Mouse (Mus musculus): ENCODE results near the gene Olfr191. TPM values are rescaled to one million over a fixed set of nuclear protein-coding genes. Genes with fewer than 3 reads are reported as not detected.
"Not testable (repeated sequence)": the region's sequence is repeated elsewhere in the genome, so short reads cannot be mapped to it uniquely, and the experiment has no call there.

Gene Olfr191
- polyA plus RNA-seq (2015; fragmentation: Nextera tagmentation; extraction: Ambion mirVana): not detected in 2 replicates

DNA sequence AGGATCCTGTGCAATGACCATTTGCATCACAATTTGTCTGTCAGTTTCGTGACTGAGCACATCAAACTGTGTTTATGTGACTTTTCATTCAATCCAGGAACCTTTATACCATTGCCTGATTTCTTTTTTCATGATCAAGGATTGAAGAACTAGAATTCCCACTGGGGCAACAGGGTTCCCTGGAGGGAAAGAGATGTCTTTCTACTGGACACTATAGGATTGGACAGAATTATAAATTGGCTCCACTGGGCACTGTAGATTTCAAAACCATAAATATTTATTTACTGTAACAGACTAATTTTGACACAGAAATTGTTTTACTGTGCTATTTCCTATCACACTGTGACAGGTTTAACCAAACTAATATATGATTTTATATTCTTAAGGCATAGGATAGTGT, at the start of gene Olfr191:
Gene Olfr191 (minus strand): TSS at position 101 of the 400 bp plus-strand sequence.
- not testable (repeated sequence) for H3K4me2 ChIP-seq; H3K9ac ChIP-seq; H3K36me3 ChIP-seq; DNase-seq; ATAC-seq (ENCODE audit: low read depth); H3K4me3 ChIP-seq (replicated peaks); H3K9me3 ChIP-seq (replicated peaks); H3K27ac ChIP-seq; H3K27me3 ChIP-seq; H3K4me1 ChIP-seq (replicated peaks)
- WGBS (ENCODE audit: insufficient replicate concordance): 20% methylated on average over 1 of the region's 1 CpGs

DNA sequence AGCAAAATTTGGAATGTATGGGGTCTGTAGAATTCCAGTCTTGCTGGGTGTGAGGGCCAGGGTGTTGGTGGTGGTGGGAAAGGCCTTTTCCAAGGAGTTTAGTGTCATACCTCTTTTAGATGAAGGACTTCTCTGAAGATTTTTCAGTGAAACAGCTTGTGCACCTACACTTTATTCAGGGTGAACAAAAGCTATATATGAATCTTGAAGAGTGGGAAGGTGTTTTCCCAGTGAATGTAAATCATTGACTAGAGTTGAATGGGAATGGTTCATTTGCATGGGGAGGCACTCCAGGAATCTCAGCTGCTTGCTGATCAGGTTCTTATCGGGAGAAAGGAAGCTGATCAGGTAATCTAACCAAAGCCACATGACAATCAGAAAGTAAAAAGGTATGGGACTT, 41.1 kb upstream of the Olfr191 start:
- Histone ChIP-seq H3K4me1 (replicated peaks) (no peaks in the 10 kb centered on the region), H3K36me3 (no peaks in the 10 kb centered on the region), H3K27me3 (no peaks in the 10 kb centered on the region), H3K4me2 (no peak overlapping the region), H3K27ac (no peak overlapping the region), H3K9me3 (replicated peaks) (peaks cover 5% of the 10 kb centered on the region; the same call in 1 of the 2 replicates), H3K4me3 (replicated peaks) (no peak overlapping the region), H3K9ac (no peak overlapping the region)
- DNase-seq: no peak
- no peak for ATAC-seq (ENCODE audit: low read depth)
- 60% methylated on average over 1 of the region's 1 CpGs for WGBS (ENCODE audit: insufficient replicate concordance)

DNA sequence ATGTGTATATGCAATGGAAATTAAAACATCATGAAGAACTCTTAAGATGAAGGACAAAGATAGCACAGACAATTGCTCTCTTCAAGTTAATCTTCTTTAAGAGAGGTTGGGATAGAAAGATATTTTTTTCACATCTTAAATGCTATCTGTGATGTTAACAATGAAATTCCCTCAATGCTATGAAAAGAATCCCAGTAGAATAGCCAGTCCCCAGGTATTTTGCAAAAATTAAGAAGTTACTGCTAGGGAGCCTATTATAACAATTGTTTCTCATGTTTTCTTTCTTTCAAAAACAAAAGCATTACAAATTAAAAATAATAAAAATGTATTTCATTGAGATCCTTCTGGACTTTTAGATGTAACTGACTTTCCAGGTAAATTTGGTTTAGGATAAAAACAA, 31.3 kb upstream of the Olfr191 start, which contains the start of gene Olfr194:
Gene Olfr194 (minus strand): TSS at position 101 of the 400 bp plus-strand sequence.
- Histone ChIP-seq H3K4me3 (replicated peaks) (no peak within 1 kb of the TSS), H3K9ac (no peak within 1 kb of the TSS), H3K27me3 (no peaks in the 10 kb centered on the region), H3K4me1 (replicated peaks) (no peaks in the 10 kb centered on the region), H3K36me3 (no peaks in the 10 kb centered on the region), H3K4me2 (no peak within 1 kb of the TSS), H3K9me3 (replicated peaks) (no peaks in the 10 kb centered on the region), H3K27ac (no peak within 1 kb of the TSS)
- DNase-seq (no peak), ATAC-seq (ENCODE audit: low read depth) (no peak)

DNA sequence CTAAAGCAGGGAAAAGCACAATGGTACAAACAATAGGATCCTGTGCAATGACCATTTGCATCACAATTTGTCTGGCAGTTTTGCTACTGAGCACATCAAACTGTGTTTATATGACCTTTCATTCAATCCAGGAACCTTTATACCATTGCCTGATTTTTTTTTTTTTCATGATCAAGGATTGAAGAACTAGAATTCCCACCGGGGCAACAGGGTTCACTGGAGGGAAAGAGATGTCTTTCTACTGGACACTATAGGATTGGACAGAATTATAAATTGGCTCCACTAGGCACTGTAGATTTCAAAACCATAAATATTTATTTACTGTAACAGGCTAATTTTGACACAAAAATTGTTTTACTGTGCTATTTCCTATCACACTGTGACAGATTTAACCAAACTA, 22.2 kb upstream of the Olfr191 start, which contains the start of gene Olfr193:
Gene Olfr193 (minus strand): TSS at position 101 of the 400 bp plus-strand sequence.
- Histone ChIP-seq H3K9me3 (replicated peaks) (no peaks in the 10 kb centered on the region), H3K27me3 (no peaks in the 10 kb centered on the region), H3K36me3 (no peaks in the 10 kb centered on the region), H3K4me2 (no peak within 1 kb of the TSS), H3K4me3 (replicated peaks) (no peak within 1 kb of the TSS), H3K9ac (no peak within 1 kb of the TSS), H3K27ac (no peak within 1 kb of the TSS), H3K4me1 (replicated peaks) (no peaks in the 10 kb centered on the region)
- WGBS (ENCODE audit: insufficient replicate concordance): 50% methylated on average over 1 of the region's 1 CpGs
- DNase-seq: no peak
- no peak for ATAC-seq (ENCODE audit: low read depth)

DNA sequence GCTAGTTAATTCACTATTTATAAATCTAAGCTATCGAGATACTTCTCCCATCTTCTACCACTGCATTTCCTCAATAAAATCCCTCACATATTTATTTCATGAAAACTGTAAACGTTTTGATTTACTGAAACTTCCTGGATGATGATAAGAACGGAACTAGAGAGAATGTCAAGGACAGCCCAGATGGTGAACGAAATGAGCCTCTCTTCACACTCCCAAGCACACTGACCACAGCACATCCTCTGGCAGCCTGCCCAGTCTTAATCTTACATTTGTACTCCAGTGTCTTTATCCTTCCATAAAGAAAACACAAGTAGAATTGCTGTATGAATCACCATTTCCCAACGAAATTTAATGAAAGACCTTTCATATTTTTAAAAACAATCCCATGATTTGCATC, 18.9 kb upstream of the Olfr191 start:
- H3K4me2 ChIP-seq; H3K4me3 ChIP-seq (replicated peaks); H3K36me3 ChIP-seq; H3K9me3 ChIP-seq (replicated peaks); H3K27ac ChIP-seq; DNase-seq; ATAC-seq (ENCODE audit: low read depth); H3K27me3 ChIP-seq; H3K9ac ChIP-seq; H3K4me1 ChIP-seq (replicated peaks): not testable (repeated sequence)
- 33% methylated on average over 5 of the region's 5 CpGs for WGBS (ENCODE audit: insufficient replicate concordance)

DNA sequence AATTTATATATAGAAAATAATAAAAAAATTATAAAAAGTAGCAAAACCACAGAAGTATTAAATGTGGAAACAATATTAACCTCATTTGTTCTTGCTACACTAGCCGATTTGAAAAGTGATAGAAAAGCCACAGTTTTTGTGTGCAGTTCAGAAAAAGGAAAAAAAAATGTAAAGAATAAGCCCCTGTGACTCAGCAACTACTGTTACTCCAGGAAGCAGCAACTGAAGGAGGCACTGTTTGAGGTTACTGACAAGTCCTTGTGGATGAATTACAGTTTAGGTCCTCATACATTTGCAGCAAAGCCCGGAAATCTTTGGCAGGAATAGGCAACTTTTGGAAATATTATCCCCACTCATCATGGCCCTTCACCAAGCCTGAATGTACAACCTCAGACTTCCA, 15.7 kb upstream of the Olfr191 start:
- 61% methylated on average over 2 of the region's 2 CpGs for WGBS (ENCODE audit: insufficient replicate concordance)
- H3K4me2 ChIP-seq: no peak overlapping the region
- no peaks in the 10 kb centered on the region for H3K36me3 ChIP-seq
- H3K4me3 ChIP-seq (replicated peaks): no peak overlapping the region
- H3K9me3 ChIP-seq (replicated peaks): no peaks in the 10 kb centered on the region
- H3K27ac ChIP-seq: no peak overlapping the region
- no peak overlapping the region for H3K9ac ChIP-seq
- ATAC-seq (ENCODE audit: low read depth) (no peak), DNase-seq (no peak)
- no peaks in the 10 kb centered on the region for H3K4me1 ChIP-seq (replicated peaks)
- H3K27me3 ChIP-seq: no peaks in the 10 kb centered on the region

DNA sequence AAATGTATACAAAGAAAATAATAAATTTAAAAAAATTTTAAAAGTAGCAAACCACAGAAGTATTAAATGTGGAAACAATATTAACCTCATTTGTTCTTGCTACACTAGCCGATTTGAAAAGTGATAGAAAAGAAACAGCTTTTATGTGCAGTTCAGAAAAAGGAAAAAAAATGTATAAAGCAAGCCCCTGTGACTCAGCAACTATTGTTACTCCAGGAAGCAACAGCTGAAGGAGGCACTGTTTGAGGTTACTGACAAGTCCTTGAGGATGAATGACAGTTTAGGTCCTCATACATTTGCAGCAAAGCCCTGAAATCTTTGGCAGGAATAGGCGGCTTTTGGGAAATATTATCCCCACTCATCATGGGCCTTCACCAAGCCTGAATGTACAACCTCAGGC, 8.5 kb downstream of the Olfr191 start:
- H3K9ac ChIP-seq; ATAC-seq (ENCODE audit: low read depth); H3K4me1 ChIP-seq (replicated peaks); H3K36me3 ChIP-seq; H3K27ac ChIP-seq; H3K4me2 ChIP-seq; H3K4me3 ChIP-seq (replicated peaks); DNase-seq; H3K9me3 ChIP-seq (replicated peaks); H3K27me3 ChIP-seq: not testable (repeated sequence)
- 65% methylated on average over 2 of the region's 2 CpGs for WGBS (ENCODE audit: insufficient replicate concordance)

DNA sequence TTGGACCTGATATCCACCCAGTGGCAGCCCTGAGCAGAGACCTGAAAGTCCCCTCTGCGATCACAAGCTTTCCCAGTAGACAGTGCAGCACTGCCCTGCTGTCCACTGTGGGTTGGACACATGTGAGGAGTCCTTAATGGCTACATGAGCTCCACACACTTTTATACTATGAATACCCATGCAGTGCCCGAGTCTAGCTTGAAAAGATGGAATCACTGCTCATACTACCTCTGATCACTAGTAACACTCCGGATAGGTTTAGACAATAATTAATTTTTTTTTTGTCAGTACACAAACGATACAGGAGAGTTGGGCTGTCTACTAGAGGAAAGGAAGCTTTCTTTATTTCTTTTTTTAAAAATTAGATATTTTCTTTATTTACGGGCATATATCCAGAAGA, 11.7 kb downstream of the Olfr191 start, which contains the start of gene Olfr190:
Gene Olfr190 (minus strand): TSS at position 101 of the 400 bp plus-strand sequence.
- no peak within 1 kb of the TSS for H3K27ac ChIP-seq
- H3K4me3 ChIP-seq (replicated peaks): no peak within 1 kb of the TSS
- no peak within 1 kb of the TSS for H3K4me2 ChIP-seq
- H3K27me3 ChIP-seq: no peaks in the 10 kb centered on the region
- no peaks in the 10 kb centered on the region for H3K9me3 ChIP-seq (replicated peaks)
- no peaks in the 10 kb centered on the region for H3K4me1 ChIP-seq (replicated peaks)
- no peaks in the 10 kb centered on the region for H3K36me3 ChIP-seq
- no peak for DNase-seq
- ATAC-seq (ENCODE audit: low read depth): no peak
- WGBS (ENCODE audit: insufficient replicate concordance): 68% methylated on average over 5 of the region's 5 CpGs
- H3K9ac ChIP-seq: no peak within 1 kb of the TSS

DNA sequence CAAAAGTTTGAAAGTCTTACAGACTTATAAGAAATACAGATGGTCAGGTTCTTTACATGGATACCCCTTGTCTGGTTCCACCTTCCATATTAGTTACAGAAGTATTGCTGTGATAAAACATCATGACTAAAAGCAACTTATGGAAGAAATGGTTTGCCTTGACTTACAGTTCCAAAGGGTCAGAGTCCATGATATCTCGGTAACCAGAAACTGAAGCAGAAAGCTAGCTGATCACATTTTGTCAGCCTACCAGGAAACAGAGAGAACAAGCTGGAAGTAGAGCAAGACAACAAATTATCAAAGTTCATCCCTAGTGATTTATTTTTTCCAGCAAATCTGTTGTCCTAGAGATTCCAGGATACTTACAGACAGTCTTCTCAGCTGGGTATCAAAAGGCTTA, 16.1 kb downstream of the Olfr191 start:
- Histone ChIP-seq H3K27me3 (no peaks in the 10 kb centered on the region), H3K27ac (no peak overlapping the region), H3K4me2 (no peak overlapping the region), H3K9ac (no peak overlapping the region), H3K4me1 (replicated peaks) (no peaks in the 10 kb centered on the region), H3K9me3 (replicated peaks) (no peaks in the 10 kb centered on the region), H3K36me3 (no peaks in the 10 kb centered on the region), H3K4me3 (replicated peaks) (no peak overlapping the region)
- DNase-seq (no peak), ATAC-seq (ENCODE audit: low read depth) (no peak)
- WGBS (ENCODE audit: insufficient replicate concordance): 64% methylated on average over 1 of the region's 1 CpGs

DNA sequence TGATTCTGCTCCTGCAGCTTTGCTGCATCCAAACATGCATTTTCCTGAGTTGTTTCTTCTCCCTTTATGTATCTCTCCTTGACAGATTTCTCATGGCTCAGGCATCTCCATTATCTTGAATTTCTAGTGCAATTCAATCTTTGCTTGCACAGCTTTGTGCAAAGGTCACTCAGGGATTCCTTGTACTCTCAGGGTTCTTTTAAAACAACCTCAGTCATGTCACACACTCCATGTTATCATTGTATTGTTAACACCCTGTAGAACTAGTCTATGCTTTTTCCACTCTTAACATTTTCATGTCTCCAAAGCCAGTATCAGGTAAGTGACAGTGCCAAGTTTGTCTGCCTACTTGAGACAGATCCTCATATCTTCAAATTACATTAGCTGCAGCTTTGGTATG, 17.9 kb downstream of the Olfr191 start:
- no peaks in the 10 kb centered on the region for H3K4me1 ChIP-seq (replicated peaks)
- no peak overlapping the region for H3K4me3 ChIP-seq (replicated peaks)
- no peak for ATAC-seq (ENCODE audit: low read depth)

DNA sequence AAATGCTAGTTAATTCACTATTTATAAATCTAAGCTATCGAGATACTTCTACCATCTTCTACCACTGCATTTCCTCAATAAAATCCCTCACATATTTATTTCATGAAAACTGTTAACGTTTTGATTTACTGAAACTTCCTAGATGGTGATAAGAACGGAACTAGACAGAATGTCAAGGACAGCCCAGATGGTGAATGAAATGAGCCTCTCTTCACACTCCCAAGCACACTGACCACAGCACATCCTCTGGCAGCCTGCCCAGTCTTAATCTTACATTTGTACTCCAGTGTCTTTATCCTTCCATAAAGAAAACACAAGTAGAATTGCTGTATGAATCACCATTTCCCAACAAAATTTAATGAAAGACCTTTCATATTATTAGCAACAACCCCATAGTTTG, 27.2 kb downstream of the Olfr191 start:
- H3K4me2 ChIP-seq; H3K27me3 ChIP-seq; H3K9ac ChIP-seq; H3K4me3 ChIP-seq (replicated peaks); H3K27ac ChIP-seq; DNase-seq; H3K36me3 ChIP-seq; ATAC-seq (ENCODE audit: low read depth); H3K4me1 ChIP-seq (replicated peaks); H3K9me3 ChIP-seq (replicated peaks): not testable (repeated sequence)
- WGBS (ENCODE audit: insufficient replicate concordance): 38% methylated on average over 3 of the region's 3 CpGs

More for the DNA sequence above, 17.9 kb downstream of the Olfr191 start:
- Histone ChIP-seq H3K27ac (no peak overlapping the region), H3K4me2 (no peak overlapping the region), H3K36me3 (no peaks in the 10 kb centered on the region), H3K9ac (no peak overlapping the region), H3K9me3 (replicated peaks) (no peaks in the 10 kb centered on the region), H3K27me3 (no peaks in the 10 kb centered on the region)
- no peak for DNase-seq

DNA sequence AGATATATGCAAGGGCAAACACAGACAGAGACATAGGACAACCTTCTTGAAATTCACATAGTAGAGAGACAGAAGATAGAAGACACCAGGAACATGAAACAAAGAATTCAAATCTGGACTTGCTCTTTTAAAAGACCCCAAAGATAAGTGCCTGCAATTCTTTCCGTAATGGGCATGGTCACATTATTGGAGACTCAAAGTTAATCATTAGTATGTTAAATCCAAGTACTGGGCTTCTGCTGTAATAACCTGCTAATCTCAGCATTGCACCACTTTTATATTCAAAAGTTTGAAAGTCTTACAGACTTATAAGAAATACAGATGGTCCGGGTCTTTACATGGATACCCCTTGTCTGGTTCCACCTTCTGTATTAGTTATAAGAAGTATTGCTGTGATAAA, 40.3 kb downstream of the Olfr191 start:
- 71% methylated on average over 2 of the region's 2 CpGs for WGBS (ENCODE audit: insufficient replicate concordance)
- not testable (repeated sequence) for H3K36me3 ChIP-seq; H3K4me3 ChIP-seq (replicated peaks); H3K4me2 ChIP-seq; H3K27me3 ChIP-seq; DNase-seq; H3K9me3 ChIP-seq (replicated peaks); H3K4me1 ChIP-seq (replicated peaks); H3K27ac ChIP-seq; H3K9ac ChIP-seq; ATAC-seq (ENCODE audit: low read depth)

Data from liver, embryonic 13.5 days (tissue).